Mouse (Mus musculus): ENCODE measurements around the gene Lbhd1. TPM values are rescaled to one million over a fixed set of nuclear protein-coding genes. Genes with fewer than 3 reads are reported as not detected.

Gene Lbhd1
- total RNA-seq, 2 experiments from 2014 or later = 6.4 to 7.1 TPM

Small RNA genes within 50 kb of the gene (microRNA-seq; reads per million reads assigned to microRNA genes)
- 0 reads per million in 2 experiments for gene Mir5136 (ENCODE audit: borderline number of aligned reads in 2 of 2)

Other genes with a start within 250 kb of the Lbhd1 start
- 1 to 10 TPM in 1 of 2 experiments, under 1 TPM in 1; 0.60 to 1.5 TPM for gene Chrm1, start 219.9 kb upstream of the Lbhd1 start, total RNA-seq (2021)
- gene Slc3a2, start 160.4 kb upstream of the Lbhd1 start, total RNA-seq (2021) = 100 to 1,000 TPM; 373 to 425 TPM
- 10 to 100 TPM; 62.4 to 66.2 TPM for gene Wdr74, start 147.9 kb upstream of the Lbhd1 start, total RNA-seq (2021)
- gene 1700092M07Rik, start 143.0 kb upstream of the Lbhd1 start, total RNA-seq (2021) = 1 to 10 TPM; 2.0 to 2.3 TPM
- 100 to 1,000 TPM in 1 of 2 experiments, 10 to 100 TPM in 1; 78.2 to 103 TPM for gene Stx5a, start 142.3 kb upstream of the Lbhd1 start, total RNA-seq (2021)
- gene Nxf1, start 126.7 kb upstream of the Lbhd1 start, total RNA-seq (2021) = 100 to 1,000 TPM; 127 to 144 TPM
- 100 to 1,000 TPM; 114 to 116 TPM for gene Tmem223, start 112.7 kb upstream of the Lbhd1 start, total RNA-seq (2021)
- 10 to 100 TPM; 41.4 to 51.7 TPM for gene Tmem179b, start 109.3 kb upstream of the Lbhd1 start, total RNA-seq (2021)
- 10 to 100 TPM; 11.3 to 12.2 TPM for gene Taf6l, start 97.3 kb upstream of the Lbhd1 start, total RNA-seq (2021)
- gene Polr2g, start 85.2 kb upstream of the Lbhd1 start, total RNA-seq (2021) = 10 to 100 TPM; 81.3 to 97.9 TPM
- gene Zbtb3, start 81.2 kb upstream of the Lbhd1 start, total RNA-seq (2021) = 1 to 10 TPM; 2.8 to 3.1 TPM
- gene Ttc9c, start 64.4 kb upstream of the Lbhd1 start, total RNA-seq (2021) = 10 to 100 TPM; 35.3 to 39.4 TPM
- 10 to 100 TPM; 62.6 to 72.1 TPM for gene Hnrnpul2, start 63.7 kb upstream of the Lbhd1 start, total RNA-seq (2021)
- not detected for gene AC129217.1, start 54.0 kb upstream of the Lbhd1 start, total RNA-seq (2021)
- 100 to 1,000 TPM; 144 to 158 TPM for gene Bscl2, start 46.3 kb upstream of the Lbhd1 start, total RNA-seq (2021)
- 1 to 10 TPM; 5.9 to 6.9 TPM for gene Gng3, start 44.5 kb upstream of the Lbhd1 start, total RNA-seq (2021)
- gene Lrrn4cl, start 33.0 kb upstream of the Lbhd1 start, total RNA-seq (2021) = 1 to 10 TPM; 2.3 to 6.6 TPM
- 100 to 1,000 TPM; 178 to 202 TPM for gene Ubxn1, start 12.2 kb upstream of the Lbhd1 start, total RNA-seq (2021)
- 10 to 100 TPM; 55.2 to 65.6 TPM for gene Uqcc3, start 2.8 kb upstream of the Lbhd1 start, total RNA-seq (2021)
- gene Gm49403, start 198 bp downstream of the Lbhd1 start, total RNA-seq (2021) = not detected
- gene 1810009A15Rik, start 5.1 kb downstream of the Lbhd1 start, total RNA-seq (2021) = 10 to 100 TPM; 44.6 to 47.1 TPM
- 1 to 10 TPM; 3.2 to 9.1 TPM for gene Gm49416, start 5.2 kb downstream of the Lbhd1 start, total RNA-seq (2021)
- gene Ints5, start 9.3 kb downstream of the Lbhd1 start, total RNA-seq (2021) = 10 to 100 TPM; 23.3 to 23.9 TPM
- gene Ganab, start 14.3 kb downstream of the Lbhd1 start, total RNA-seq (2021) = 100 to 1,000 TPM; 163 to 212 TPM
- gene B3gat3, start 36.6 kb downstream of the Lbhd1 start, total RNA-seq (2021) = 10 to 100 TPM; 60.5 to 65.7 TPM
- gene Rom1, start 45.6 kb downstream of the Lbhd1 start, total RNA-seq (2021) = 10 to 100 TPM; 29.8 to 49.2 TPM
- gene Eml3, start 45.8 kb downstream of the Lbhd1 start, total RNA-seq (2021) = 10 to 100 TPM; 41.5 to 59.5 TPM
- gene Mta2, start 58.1 kb downstream of the Lbhd1 start, total RNA-seq (2021) = 10 to 100 TPM; 81.1 to 89.8 TPM
- 10 to 100 TPM; 23.1 to 26.1 TPM for gene Tut1, start 70.1 kb downstream of the Lbhd1 start, total RNA-seq (2021)
- gene Eef1g, start 83.3 kb downstream of the Lbhd1 start, total RNA-seq (2021) = 100 to 1,000 TPM; 334 to 342 TPM
- gene Ahnak, start 105.6 kb downstream of the Lbhd1 start, total RNA-seq (2021) = 100 to 1,000 TPM in 1 of 2 experiments, 10 to 100 TPM in 1; 88.9 to 162 TPM
- not detected for gene Scgb1a1, start 204.2 kb downstream of the Lbhd1 start, total RNA-seq (2021)